Mouse (Mus musculus) liver, embryonic 11.5 days (tissue): ENCODE data around the gene Hoxa1. TPM values are rescaled to one million over a fixed set of nuclear protein-coding genes. Genes with fewer than 3 reads are reported as not detected.

Experiments
- ATAC-seq: fragments of 200-750 bp; cut with Nextera tagmentation; replicated peaks from 2 replicates; pipeline ENCODE4 v1.8.0; 2017; ENCODE audit warnings: moderate number of reproducible peaks, mild to moderate bottlenecking, moderate TSS enrichment, moderate library complexity; ENCODE audit not compliant: low FRiP score
- DNase-seq: peaks from one replicate; pipeline ENCODE4 v3.0.0-alpha.2; 2017; ENCODE audit warnings: low spot score
- H3K27ac ChIP-seq: fragments of 300-500 bp; sonication (generic); 2 replicates; pipeline ENCODE4 v1.5.1; 2014; ENCODE audit warnings: mild to moderate bottlenecking, low read depth, low read length, control low read depth
- H3K27me3 ChIP-seq: fragments of 300-500 bp; sonication (generic); replicated peaks from 2 replicates; pipeline ENCODE4 v1.6.1; 2014; ENCODE audit warnings: low read length, mixed read lengths; ENCODE audit not compliant: control insufficient read depth, insufficient read depth
- H3K36me3 ChIP-seq: fragments of 300-500 bp; sonication (generic); 2 replicates; pipeline ENCODE4 v1.6.1; 2014; ENCODE audit warnings: mild to moderate bottlenecking, low read length, moderate library complexity, mixed read lengths; ENCODE audit not compliant: control insufficient read depth, insufficient read depth
- H3K4me1 ChIP-seq: fragments of 300-500 bp; sonication (generic); replicated peaks from 2 replicates; pipeline ENCODE4 v1.6.1; 2014; ENCODE audit warnings: low read length, mixed read lengths; ENCODE audit not compliant: control insufficient read depth, insufficient read depth
- H3K4me2 ChIP-seq: fragments of 300-500 bp; sonication (generic); 2 replicates; pipeline ENCODE4 v1.6.1; 2014; ENCODE audit warnings: mild to moderate bottlenecking, control low read depth, moderate library complexity
- H3K4me3 ChIP-seq: fragments of 300-500 bp; sonication (generic); 2 replicates; pipeline ENCODE4 v1.5.1; 2014; ENCODE audit warnings: low read depth, low read length, control low read depth
- H3K9ac ChIP-seq: fragments of 300-500 bp; sonication (generic); 2 replicates; pipeline ENCODE4 v1.6.1; 2014; ENCODE audit warnings: low read depth, low read length, control low read depth
- H3K9me3 ChIP-seq: fragments of 300-500 bp; sonication (generic); 2 replicates; pipeline ENCODE4 v1.6.1; 2016; ENCODE audit warnings: low read length, inconsistent platforms, mixed read lengths; ENCODE audit not compliant: control insufficient read depth
- WGBS: fragments of 180-500 bp; shearing (Covaris S2); extraction: QIAGEN DNeasy Blood & Tissue Kit; methylation state at CpG from one replicate; pipeline ENCODE4 v1.1.7; 2014; 5-methylcytosine and 5-hydroxymethylcytosine counted together
- polyA plus RNA-seq: library from polyadenylated mRNA; unstranded; fragments of >200 nt; fragmentation: Nextera tagmentation; extraction: Ambion mirVana; gene quantifications from 2 replicates; pipeline ENCODE4 v1.2.1, GENCODE M21; 2014

Gene Hoxa1
- polyA plus RNA-seq, 1 experiment from 2014 or later, result 2.6 TPM

- no peak for ATAC-seq
- no peaks in the 10 kb centered on the region for H3K36me3 ChIP-seq
Measured at GRCm38 (mm10) chr6:52184668-52185067, 26.6 kb upstream of the Hoxa1 start.

GRCm38 (mm10) chr6:52183311-52184080 is 25.4 kb upstream of the Hoxa1 start:
- H3K4me3 ChIP-seq, result no peak overlapping the region
- H3K9ac ChIP-seq, result no peak overlapping the region
- peaks cover 11% of the 10 kb centered on the region for H3K4me1 ChIP-seq
- no peaks in the 10 kb centered on the region for H3K9me3 ChIP-seq
- ATAC-seq (no peak), DNase-seq (no peak)
- H3K4me2 ChIP-seq, result peak overlapping the region; percentile 14; the same call in 1 of the 2 replicates
- no peak overlapping the region; the same call in 1 of the 2 replicates for H3K27ac ChIP-seq
- H3K27me3 ChIP-seq, result peaks cover 98% of the 10 kb centered on the region
- WGBS, result 20% methylated on average over 10 of the region's 10 CpGs
- no peaks in the 10 kb centered on the region for H3K36me3 ChIP-seq

More at GRCm38 (mm10) chr6:52184668-52185067, 26.6 kb upstream of the Hoxa1 start:
- no peak for DNase-seq
- H3K4me2 ChIP-seq, result peak overlapping the region; percentile 29
- H3K9ac ChIP-seq, result no peak overlapping the region
- peaks cover 98% of the 10 kb centered on the region for H3K27me3 ChIP-seq
- H3K27ac ChIP-seq, result no peak overlapping the region
- H3K4me3 ChIP-seq, result no peak overlapping the region
- H3K9me3 ChIP-seq, result no peaks in the 10 kb centered on the region
- H3K4me1 ChIP-seq, result peaks cover 11% of the 10 kb centered on the region
- 8% methylated on average over 6 of the region's 6 CpGs for WGBS

- ATAC-seq, result no peak
- Histone ChIP-seq H3K9me3 (no peaks in the 10 kb centered on the region), H3K27me3 (peaks cover 98% of the 10 kb centered on the region), H3K27ac (no peak overlapping the region), H3K4me3 (no peak overlapping the region), H3K4me1 (peaks cover 11% of the 10 kb centered on the region), H3K9ac (no peak overlapping the region), H3K4me2 (no peak overlapping the region), H3K36me3 (no peaks in the 10 kb centered on the region)
- DNase-seq, result no peak
- 29% methylated on average over 1 of the region's 1 CpGs for whole genome bisulfite sequencing
Measured at GRCm38 (mm10) chr6:52182793-52183192, 24.7 kb upstream of the Hoxa1 start.

GRCm38 (mm10) chr6:52182030-52182429 is 23.9 kb upstream of the Hoxa1 start:
- Histone ChIP-seq H3K27me3 (peaks cover 98% of the 10 kb centered on the region), H3K4me2 (no peak overlapping the region), H3K4me1 (peaks cover 11% of the 10 kb centered on the region), H3K9ac (no peak overlapping the region), H3K4me3 (no peak overlapping the region), H3K9me3 (no peaks in the 10 kb centered on the region), H3K27ac (no peak overlapping the region), H3K36me3 (no peaks in the 10 kb centered on the region)
- ATAC-seq (no peak), DNase-seq (no peak)
- WGBS, result 39% methylated on average over 2 of the region's 2 CpGs

- peaks cover 99% of the 10 kb centered on the region for H3K27me3 ChIP-seq
- H3K4me1 ChIP-seq, result peaks cover 10% of the 10 kb centered on the region
- H3K4me2 ChIP-seq, result peak overlapping the region; percentile 64
- 24% methylated on average over 3 of the region's 3 CpGs for WGBS
- H3K27ac ChIP-seq, result no peak overlapping the region
- H3K4me3 ChIP-seq, result no peak overlapping the region
- ATAC-seq (no peak), DNase-seq (no peak)
- H3K9me3 ChIP-seq, result no peaks in the 10 kb centered on the region
- no peaks in the 10 kb centered on the region for H3K36me3 ChIP-seq
- H3K9ac ChIP-seq, result no peak overlapping the region
Measured at GRCm38 (mm10) chr6:52180726-52181125, 22.6 kb upstream of the Hoxa1 start.

GRCm38 (mm10) chr6:52180213-52180710 is 22.1 kb upstream of the Hoxa1 start:
- Histone ChIP-seq H3K27me3 (peaks cover 99% of the 10 kb centered on the region), H3K36me3 (no peaks in the 10 kb centered on the region), H3K27ac (peak overlapping the region; percentile 79; the same call in 1 of the 2 replicates), H3K4me3 (peak overlapping the region; percentile 46), H3K9ac (peak overlapping the region; percentile 54; the same call in 1 of the 2 replicates), H3K4me2 (peak overlapping the region; percentile 64), H3K9me3 (no peaks in the 10 kb centered on the region), H3K4me1 (peaks cover 9% of the 10 kb centered on the region)
- 11% methylated on average over 11 of the region's 11 CpGs for whole genome bisulfite sequencing
- no peak for DNase-seq
- no peak for ATAC-seq

- peak overlapping the region; percentile 64 for H3K4me2 ChIP-seq
- no peaks in the 10 kb centered on the region for H3K36me3 ChIP-seq
- H3K27me3 ChIP-seq, result peaks cover 99% of the 10 kb centered on the region
- ATAC-seq, result no peak
- H3K4me3 ChIP-seq, result peak overlapping the region; percentile 46
- peaks cover 9% of the 10 kb centered on the region for H3K4me1 ChIP-seq
- no peak for DNase-seq
- peak overlapping the region; percentile 79; the same call in 1 of the 2 replicates for H3K27ac ChIP-seq
- peak overlapping the region; percentile 54 for H3K9ac ChIP-seq
- H3K9me3 ChIP-seq, result no peaks in the 10 kb centered on the region
- 6% methylated on average over 10 of the region's 10 CpGs for WGBS
Measured at GRCm38 (mm10) chr6:52179690-52180089, 21.6 kb upstream of the Hoxa1 start.

- no peak for ATAC-seq
Measured at GRCm38 (mm10) chr6:52178918-52179665, 21.0 kb upstream of the Hoxa1 start.

More at GRCm38 (mm10) chr6:52178918-52179665, 21.0 kb upstream of the Hoxa1 start:
- 6% methylated on average over 4 of the region's 4 CpGs for WGBS
- no peaks in the 10 kb centered on the region for H3K9me3 ChIP-seq
- peak overlapping the region; percentile 54 for H3K9ac ChIP-seq
- no peaks in the 10 kb centered on the region for H3K36me3 ChIP-seq
- DNase-seq, result no peak
- peaks cover 98% of the 10 kb centered on the region for H3K27me3 ChIP-seq
- H3K4me1 ChIP-seq, result peaks cover 8% of the 10 kb centered on the region
- peak overlapping the region; percentile 64 for H3K4me2 ChIP-seq
- H3K4me3 ChIP-seq, result peak overlapping the region; percentile 46
- H3K27ac ChIP-seq, result peak overlapping the region; percentile 79
